Mouse (Mus musculus): ENCODE measurements around the gene Sytl2. TPM values are rescaled to one million over a fixed set of nuclear protein-coding genes. Genes with fewer than 3 reads are reported as not detected.

Gene Sytl2
- polyA plus RNA-seq, 1 experiment from 2014 or later = 21.9 TPM

DNA sequence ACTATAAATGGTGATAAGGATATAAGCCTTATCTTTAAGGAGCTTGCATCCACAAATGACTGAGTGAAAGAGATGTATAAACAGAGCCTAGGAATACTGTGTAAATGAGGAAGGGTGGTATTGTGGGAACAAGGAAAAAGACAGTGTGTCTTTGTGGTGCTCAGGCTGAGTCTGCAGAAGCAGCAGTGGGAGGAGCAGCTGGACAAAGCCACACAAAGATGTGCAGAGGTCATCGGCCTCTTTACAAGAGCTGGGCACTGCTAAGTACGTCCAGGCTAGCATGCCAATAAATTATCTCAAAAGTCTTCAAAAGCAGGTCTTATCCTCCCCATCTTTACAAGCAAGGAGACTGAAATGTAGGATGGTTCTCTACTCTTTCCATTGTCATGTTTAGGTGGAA, 53.9 kb downstream of the Sytl2 start:
- Histone ChIP-seq H3K27me3 (ENCODE audit: control insufficient read depth, insufficient read depth, low read length) (no peaks in the 10 kb centered on the region), H3K9ac (replicated peaks; ENCODE audit: low read depth, low read length) (no peak overlapping the region), H3K27ac (ENCODE audit: low read length) (no peak overlapping the region), H3K9me3 (ENCODE audit: control insufficient read depth, low read depth, low read length) (no peaks in the 10 kb centered on the region), H3K36me3 (ENCODE audit: control insufficient read depth, insufficient read depth, low read length) (no peaks in the 10 kb centered on the region), H3K4me2 (replicated peaks; ENCODE audit: low read depth, low read length) (no peak overlapping the region), H3K4me3 (ENCODE audit: low read depth, low read length) (no peak overlapping the region), H3K4me1 (ENCODE audit: control insufficient read depth, insufficient read depth, low read length) (no peaks in the 10 kb centered on the region)
- 71% methylated on average over 2 of the region's 2 CpGs for WGBS
- ATAC-seq (ENCODE audit: insufficient number of reproducible peaks, insufficient read depth, low FRiP score, low read depth) = no peak

- H3K4me2 ChIP-seq (replicated peaks; ENCODE audit: low read depth, low read length) = no peak overlapping the region
- H3K4me3 ChIP-seq (ENCODE audit: low read depth, low read length) = no peak overlapping the region
- 0 out of 2 replicates have a peak, but pooled peaks cover 3% of the 10 kb centered on the region for H3K4me1 ChIP-seq (ENCODE audit: control insufficient read depth, insufficient read depth, low read length)
- H3K27ac ChIP-seq (ENCODE audit: low read length) = peak overlapping the region; percentile 73; the same call in 1 of the 2 replicates
- 41% methylated on average over 7 of the region's 7 CpGs for WGBS
- peak; percentile 94 for ATAC-seq (ENCODE audit: insufficient number of reproducible peaks, insufficient read depth, low FRiP score, low read depth)
- no peaks in the 10 kb centered on the region for H3K27me3 ChIP-seq (ENCODE audit: control insufficient read depth, insufficient read depth, low read length)
- no peaks in the 10 kb centered on the region for H3K36me3 ChIP-seq (ENCODE audit: control insufficient read depth, insufficient read depth, low read length)
- no peak overlapping the region for H3K9ac ChIP-seq (replicated peaks; ENCODE audit: low read depth, low read length)
- no peaks in the 10 kb centered on the region for H3K9me3 ChIP-seq (ENCODE audit: control insufficient read depth, low read depth, low read length)
Observed at GRCm38 (mm10) chr7:90362788-90363187, 60.7 kb downstream of the Sytl2 start.

- Histone ChIP-seq H3K4me3 (ENCODE audit: low read depth, low read length) (no peak overlapping the region), H3K9me3 (ENCODE audit: control insufficient read depth, low read depth, low read length) (no peaks in the 10 kb centered on the region), H3K36me3 (ENCODE audit: control insufficient read depth, insufficient read depth, low read length) (no peaks in the 10 kb centered on the region), H3K9ac (replicated peaks; ENCODE audit: low read depth, low read length) (no peak overlapping the region), H3K4me2 (replicated peaks; ENCODE audit: low read depth, low read length) (no peak overlapping the region), H3K27me3 (ENCODE audit: control insufficient read depth, insufficient read depth, low read length) (no peaks in the 10 kb centered on the region), H3K4me1 (ENCODE audit: control insufficient read depth, insufficient read depth, low read length) (peaks cover 21% of the 10 kb centered on the region), H3K27ac (ENCODE audit: low read length) (no peak overlapping the region)
- ATAC-seq (ENCODE audit: insufficient number of reproducible peaks, insufficient read depth, low FRiP score, low read depth) = no peak
- 67% methylated on average over 6 of the region's 6 CpGs for WGBS
Observed at GRCm38 (mm10) chr7:90370071-90370851, 68.2 kb downstream of the Sytl2 start.

- Histone ChIP-seq H3K4me3 (ENCODE audit: low read depth, low read length) (no peak overlapping the region), H3K27me3 (ENCODE audit: control insufficient read depth, insufficient read depth, low read length) (no peaks in the 10 kb centered on the region), H3K9ac (replicated peaks; ENCODE audit: low read depth, low read length) (no peak overlapping the region), H3K9me3 (ENCODE audit: control insufficient read depth, low read depth, low read length) (no peaks in the 10 kb centered on the region), H3K4me2 (replicated peaks; ENCODE audit: low read depth, low read length) (0 out of 2 replicates have a peak overlapping the region, but pooled peaks have one; percentile 4), H3K27ac (ENCODE audit: low read length) (peak overlapping the region; percentile 82), H3K36me3 (ENCODE audit: control insufficient read depth, insufficient read depth, low read length) (no peaks in the 10 kb centered on the region), H3K4me1 (ENCODE audit: control insufficient read depth, insufficient read depth, low read length) (peaks cover 21% of the 10 kb centered on the region)
- WGBS = 23% methylated on average over 4 of the region's 4 CpGs
- peak; percentile 77 for ATAC-seq (ENCODE audit: insufficient number of reproducible peaks, insufficient read depth, low FRiP score, low read depth)
Observed at GRCm38 (mm10) chr7:90372804-90373203, 70.8 kb downstream of the Sytl2 start.

- Histone ChIP-seq H3K9ac (replicated peaks; ENCODE audit: low read depth, low read length) (no peak overlapping the region), H3K4me3 (ENCODE audit: low read depth, low read length) (no peak overlapping the region), H3K27me3 (ENCODE audit: control insufficient read depth, insufficient read depth, low read length) (no peaks in the 10 kb centered on the region; the same call in 1 of the 2 replicates), H3K27ac (ENCODE audit: low read length) (no peak overlapping the region), H3K9me3 (ENCODE audit: control insufficient read depth, low read depth, low read length) (no peaks in the 10 kb centered on the region), H3K4me2 (replicated peaks; ENCODE audit: low read depth, low read length) (no peak overlapping the region), H3K36me3 (ENCODE audit: control insufficient read depth, insufficient read depth, low read length) (no peaks in the 10 kb centered on the region), H3K4me1 (ENCODE audit: control insufficient read depth, insufficient read depth, low read length) (0 out of 2 replicates have a peak, but pooled peaks cover 7% of the 10 kb centered on the region)
- no peak for ATAC-seq (ENCODE audit: insufficient number of reproducible peaks, insufficient read depth, low FRiP score, low read depth)
- 50% methylated on average over 2 of the region's 2 CpGs for WGBS
Observed at GRCm38 (mm10) chr7:90384411-90384810, 82.4 kb downstream of the Sytl2 start.

- Histone ChIP-seq H3K4me1 (ENCODE audit: control insufficient read depth, insufficient read depth, low read length) (0 out of 2 replicates have a peak, but pooled peaks cover 7% of the 10 kb centered on the region), H3K9ac (replicated peaks; ENCODE audit: low read depth, low read length) (no peak overlapping the region), H3K27me3 (ENCODE audit: control insufficient read depth, insufficient read depth, low read length) (no peaks in the 10 kb centered on the region; the same call in 1 of the 2 replicates), H3K4me2 (replicated peaks; ENCODE audit: low read depth, low read length) (0 out of 2 replicates have a peak overlapping the region, but pooled peaks have one; percentile 2), H3K4me3 (ENCODE audit: low read depth, low read length) (no peak overlapping the region), H3K9me3 (ENCODE audit: control insufficient read depth, low read depth, low read length) (no peaks in the 10 kb centered on the region), H3K36me3 (ENCODE audit: control insufficient read depth, insufficient read depth, low read length) (no peaks in the 10 kb centered on the region), H3K27ac (ENCODE audit: low read length) (no peak overlapping the region)
- ATAC-seq (ENCODE audit: insufficient number of reproducible peaks, insufficient read depth, low FRiP score, low read depth) = no peak
- 13% methylated on average over 8 of the region's 8 CpGs for WGBS
Observed at GRCm38 (mm10) chr7:90386885-90387459, 84.9 kb downstream of the Sytl2 start.

- Histone ChIP-seq H3K27ac (ENCODE audit: low read length) (no peak overlapping the region), H3K36me3 (ENCODE audit: control insufficient read depth, insufficient read depth, low read length) (no peaks in the 10 kb centered on the region), H3K4me1 (ENCODE audit: control insufficient read depth, insufficient read depth, low read length) (0 out of 2 replicates have a peak, but pooled peaks cover 7% of the 10 kb centered on the region), H3K4me2 (replicated peaks; ENCODE audit: low read depth, low read length) (no peak overlapping the region), H3K9ac (replicated peaks; ENCODE audit: low read depth, low read length) (no peak overlapping the region), H3K9me3 (ENCODE audit: control insufficient read depth, low read depth, low read length) (no peaks in the 10 kb centered on the region), H3K27me3 (ENCODE audit: control insufficient read depth, insufficient read depth, low read length) (no peaks in the 10 kb centered on the region; the same call in 1 of the 2 replicates), H3K4me3 (ENCODE audit: low read depth, low read length) (no peak overlapping the region)
- no peak for ATAC-seq (ENCODE audit: insufficient number of reproducible peaks, insufficient read depth, low FRiP score, low read depth)
- 39% methylated on average over 3 of the region's 3 CpGs for WGBS
Observed at GRCm38 (mm10) chr7:90389765-90390164, 87.7 kb downstream of the Sytl2 start.

GRCm38 (mm10) chr7:90395073-90395472, 93.0 kb downstream of the Sytl2 start:
- H3K9ac ChIP-seq (replicated peaks; ENCODE audit: low read depth, low read length) = no peak overlapping the region
- H3K9me3 ChIP-seq (ENCODE audit: control insufficient read depth, low read depth, low read length) = no peaks in the 10 kb centered on the region
- no peak overlapping the region for H3K4me2 ChIP-seq (replicated peaks; ENCODE audit: low read depth, low read length)
- H3K4me3 ChIP-seq (ENCODE audit: low read depth, low read length) = no peak overlapping the region
- no peak overlapping the region for H3K27ac ChIP-seq (ENCODE audit: low read length)
- WGBS = 21% methylated on average over 4 of the region's 4 CpGs
- no peaks in the 10 kb centered on the region for H3K4me1 ChIP-seq (ENCODE audit: control insufficient read depth, insufficient read depth, low read length)
- no peaks in the 10 kb centered on the region for H3K36me3 ChIP-seq (ENCODE audit: control insufficient read depth, insufficient read depth, low read length)
- no peaks in the 10 kb centered on the region for H3K27me3 ChIP-seq (ENCODE audit: control insufficient read depth, insufficient read depth, low read length)
- ATAC-seq (ENCODE audit: insufficient number of reproducible peaks, insufficient read depth, low FRiP score, low read depth) = no peak

All from stomach, embryonic 14.5 days (tissue).